Mouse (Mus musculus) intestine, embryonic 14.5 days (tissue): ENCODE measurements around the gene Cmss1. TPM values are rescaled to one million over a fixed set of nuclear protein-coding genes. Genes with fewer than 3 reads are reported as not detected.
A peak's percentile ranks its signal among the peaks of the same experiment; 100 is the strongest.

Source experiments
- ATAC-seq: fragments of 200-750 bp; cut with Nextera tagmentation; replicated peaks from 2 replicates; pipeline ENCODE4 v1.8.0; 2017; ENCODE audit warnings: low read depth, moderate number of reproducible peaks, moderate TSS enrichment, moderate library complexity; ENCODE audit not compliant: low FRiP score, low TSS enrichment
- DNase-seq: peaks from one replicate; pipeline ENCODE4 v3.0.0-alpha.2; 2018; ENCODE audit warnings: low spot score
- H3K27ac ChIP-seq: fragments of 300-500 bp; sonication (generic); 2 replicates; pipeline ENCODE4 v1.5.1; 2014; ENCODE audit warnings: low read depth, mild to moderate bottlenecking, control low read depth
- H3K27me3 ChIP-seq: fragments of 300-500 bp; sonication (generic); replicated peaks from 2 replicates; pipeline ENCODE4 v1.6.1; 2014; ENCODE audit warnings: low read length, control low read depth; ENCODE audit not compliant: control insufficient read depth, insufficient read depth
- H3K36me3 ChIP-seq: fragments of 300-500 bp; sonication (generic); 2 replicates; pipeline ENCODE4 v1.6.1; 2014; ENCODE audit warnings: low read length, control low read depth; ENCODE audit not compliant: control insufficient read depth, insufficient read depth
- H3K4me1 ChIP-seq: fragments of 300-500 bp; sonication (generic); replicated peaks from 2 replicates; pipeline ENCODE4 v1.6.1; 2014; ENCODE audit warnings: low read length, control low read depth, mixed read lengths; ENCODE audit not compliant: control insufficient read depth, insufficient read depth
- H3K4me2 ChIP-seq: fragments of 300-500 bp; sonication (generic); 2 replicates; pipeline ENCODE4 v1.6.1; 2014; ENCODE audit warnings: low read length
- H3K4me3 ChIP-seq: fragments of 300-500 bp; sonication (generic); 2 replicates; pipeline ENCODE4 v1.5.1; 2014; ENCODE audit warnings: low read depth, low read length, control low read depth, mixed read lengths
- H3K9ac ChIP-seq: fragments of 300-500 bp; sonication (generic); 2 replicates; pipeline ENCODE4 v1.6.1; 2014; ENCODE audit warnings: mild to moderate bottlenecking, low read length
- H3K9me3 ChIP-seq: fragments of 300-500 bp; sonication (generic); 2 replicates; pipeline ENCODE4 v1.6.1; 2016; ENCODE audit warnings: low read length, control low read depth; ENCODE audit not compliant: control insufficient read depth
- WGBS: fragments of 180-500 bp; shearing (Covaris S2); extraction: QIAGEN DNeasy Blood & Tissue Kit; methylation state at CpG from one replicate; pipeline ENCODE4 v1.1.7; 2014; 5-methylcytosine and 5-hydroxymethylcytosine counted together
- polyA plus RNA-seq: library from polyadenylated mRNA; unstranded; fragments of >200 nt; fragmentation: Nextera tagmentation; extraction: Ambion mirVana; gene quantifications from 2 replicates; pipeline ENCODE4 v1.2.1, GENCODE M21; 2014

Cmss1 gene
- polyA plus RNA-seq, 1 experiment from 2014 or later, result 56.0 TPM

- WGBS, result 85% methylated on average over 6 of the region's 6 CpGs
- no peaks in the 10 kb centered on the region for H3K27me3 ChIP-seq
- no peaks in the 10 kb centered on the region for H3K9me3 ChIP-seq
These were observed 173.0 kb downstream of the Cmss1 start for GRCm38 (mm10) chr16:57433671-57434070.

GRCm38 (mm10) chr16:57433173-57433572 lies 173.5 kb downstream of the Cmss1 start:
- Histone ChIP-seq H3K4me2 (no peak overlapping the region), H3K36me3 (no peaks in the 10 kb centered on the region), H3K4me1 (peaks cover 13% of the 10 kb centered on the region), H3K9me3 (no peaks in the 10 kb centered on the region), H3K4me3 (no peak overlapping the region), H3K9ac (no peak overlapping the region), H3K27ac (no peak overlapping the region), H3K27me3 (no peaks in the 10 kb centered on the region)
- ATAC-seq, result no peak
- no peak for DNase-seq
- 58% methylated on average over 4 of the region's 4 CpGs for WGBS

More at GRCm38 (mm10) chr16:57433671-57434070, 173.0 kb downstream of the Cmss1 start:
- DNase-seq, result no peak
- Histone ChIP-seq H3K4me3 (no peak overlapping the region), H3K4me1 (peaks cover 18% of the 10 kb centered on the region), H3K27ac (no peak overlapping the region), H3K36me3 (no peaks in the 10 kb centered on the region), H3K9ac (no peak overlapping the region), H3K4me2 (no peak overlapping the region)
- no peak for ATAC-seq

GRCm38 (mm10) chr16:57431294-57431693 lies 175.4 kb downstream of the Cmss1 start:
- no peaks in the 10 kb centered on the region for H3K9me3 ChIP-seq
- no peak for DNase-seq
- H3K4me2 ChIP-seq, result no peak overlapping the region
- no peak overlapping the region for H3K27ac ChIP-seq
- H3K4me1 ChIP-seq, result peaks cover 18% of the 10 kb centered on the region; the same call in 1 of the 2 replicates
- ATAC-seq, result no peak
- H3K36me3 ChIP-seq, result no peaks in the 10 kb centered on the region
- no peak overlapping the region for H3K9ac ChIP-seq
- no peaks in the 10 kb centered on the region for H3K27me3 ChIP-seq
- 92% methylated on average over 3 of the region's 3 CpGs for WGBS
- no peak overlapping the region for H3K4me3 ChIP-seq

- Histone ChIP-seq H3K9me3 (no peaks in the 10 kb centered on the region), H3K27ac (no peak overlapping the region), H3K36me3 (no peaks in the 10 kb centered on the region), H3K4me3 (no peak overlapping the region), H3K4me2 (no peak overlapping the region), H3K27me3 (no peaks in the 10 kb centered on the region), H3K9ac (no peak overlapping the region), H3K4me1 (peaks cover 28% of the 10 kb centered on the region; the same call in 1 of the 2 replicates)
- DNase-seq (no peak), ATAC-seq (no peak)
- 55% methylated on average over 5 of the region's 5 CpGs for WGBS
These were observed 177.7 kb downstream of the Cmss1 start for GRCm38 (mm10) chr16:57428977-57429376.

- H3K4me1 ChIP-seq, result peaks cover 33% of the 10 kb centered on the region; the same call in 1 of the 2 replicates
- H3K9ac ChIP-seq, result no peak overlapping the region
- WGBS, result 63% methylated on average over 7 of the region's 7 CpGs
- H3K9me3 ChIP-seq, result no peaks in the 10 kb centered on the region
- no peak overlapping the region for H3K4me3 ChIP-seq
- no peak overlapping the region for H3K4me2 ChIP-seq
- no peaks in the 10 kb centered on the region for H3K36me3 ChIP-seq
- peak overlapping the region; percentile 38 for H3K27ac ChIP-seq
- DNase-seq (no peak), ATAC-seq (no peak)
- no peaks in the 10 kb centered on the region for H3K27me3 ChIP-seq
These were observed 179.0 kb downstream of the Cmss1 start for GRCm38 (mm10) chr16:57427516-57428285.

- no peak overlapping the region for H3K4me2 ChIP-seq
- H3K27ac ChIP-seq, result peak overlapping the region; percentile 29; the same call in 1 of the 2 replicates
- WGBS, result 36% methylated on average over 10 of the region's 10 CpGs
- peaks cover 43% of the 10 kb centered on the region for H3K4me1 ChIP-seq
- H3K27me3 ChIP-seq, result no peaks in the 10 kb centered on the region
- DNase-seq, result no peak
- H3K36me3 ChIP-seq, result no peaks in the 10 kb centered on the region
- no peak overlapping the region for H3K9ac ChIP-seq
- no peaks in the 10 kb centered on the region for H3K9me3 ChIP-seq
- no peak overlapping the region for H3K4me3 ChIP-seq
- ATAC-seq, result no peak
These were observed 180.0 kb downstream of the Cmss1 start for GRCm38 (mm10) chr16:57426680-57427079.

GRCm38 (mm10) chr16:57423001-57423800 lies 183.5 kb downstream of the Cmss1 start:
- H3K27ac ChIP-seq, result 0 out of 2 replicates have a peak overlapping the region, but pooled peaks have one; percentile 78
- ATAC-seq (no peak), DNase-seq (no peak)
- no peaks in the 10 kb centered on the region for H3K9me3 ChIP-seq
- no peak overlapping the region for H3K4me3 ChIP-seq
- 52% methylated on average over 6 of the region's 6 CpGs for WGBS
- no peak overlapping the region for H3K9ac ChIP-seq
- H3K36me3 ChIP-seq, result no peaks in the 10 kb centered on the region
- no peaks in the 10 kb centered on the region for H3K27me3 ChIP-seq
- no peak overlapping the region for H3K4me2 ChIP-seq
- H3K4me1 ChIP-seq, result peaks cover 49% of the 10 kb centered on the region

- Histone ChIP-seq H3K27ac (peak overlapping the region; percentile 78), H3K4me2 (no peak overlapping the region), H3K4me1 (peaks cover 35% of the 10 kb centered on the region), H3K36me3 (no peaks in the 10 kb centered on the region), H3K27me3 (no peaks in the 10 kb centered on the region), H3K9ac (no peak overlapping the region), H3K4me3 (no peak overlapping the region), H3K9me3 (no peaks in the 10 kb centered on the region)
- ATAC-seq (no peak), DNase-seq (no peak)
- 46% methylated on average over 7 of the region's 7 CpGs for WGBS
These were observed 184.8 kb downstream of the Cmss1 start for GRCm38 (mm10) chr16:57421680-57422417.
